Mouse (Mus musculus): ENCODE data around the gene Mtln. TPM values are rescaled to one million over a fixed set of nuclear protein-coding genes. Genes with fewer than 3 reads are reported as not detected.
A peak's percentile ranks its signal among the peaks of the same experiment; 100 is the strongest.

Gene Mtln
- polyA plus RNA-seq (2015; fragmentation: Nextera tagmentation; extraction: Ambion mirVana): 29.5 and 32.1 TPM in 2 replicates

GRCm38 (mm10) chr2:127791919-127792603, at the start of gene Mtln:
TSS of gene Mtln (minus strand) at chr2:127792488.
- H3K9ac ChIP-seq (replicated peaks): peak within 1 kb of the TSS; percentile 78
- H3K27ac ChIP-seq: peak within 1 kb of the TSS; percentile 82
- H3K4me2 ChIP-seq (replicated peaks): peak within 1 kb of the TSS; percentile 64
- 1% methylated on average over 37 of the region's 37 CpGs for WGBS
- peak; percentile 96 for ATAC-seq
- H3K36me3 ChIP-seq: no peaks in the 10 kb centered on the region
- H3K27me3 ChIP-seq: no peaks in the 10 kb centered on the region
- H3K4me1 ChIP-seq (replicated peaks): peaks cover 29% of the 10 kb centered on the region
- H3K9me3 ChIP-seq: no peaks in the 10 kb centered on the region
- peak within 1 kb of the TSS; percentile 70 for H3K4me3 ChIP-seq (replicated peaks)

- Histone ChIP-seq H3K27ac (no peak overlapping the region), H3K9me3 (no peaks in the 10 kb centered on the region), H3K4me1 (replicated peaks) (no peaks in the 10 kb centered on the region; the same call in 1 of the 2 replicates), H3K9ac (replicated peaks) (no peak overlapping the region), H3K4me2 (replicated peaks) (no peak overlapping the region), H3K27me3 (peaks cover 23% of the 10 kb centered on the region), H3K36me3 (no peaks in the 10 kb centered on the region), H3K4me3 (replicated peaks) (no peak overlapping the region)
- 83% methylated on average over 1 of the region's 1 CpGs for WGBS
- ATAC-seq: no peak
Measured at GRCm38 (mm10) chr2:127841402-127841801, 49.1 kb upstream of the Mtln start.

- Histone ChIP-seq H3K27ac (no peak overlapping the region), H3K9ac (replicated peaks) (no peak overlapping the region), H3K9me3 (no peaks in the 10 kb centered on the region), H3K36me3 (no peaks in the 10 kb centered on the region), H3K27me3 (peaks cover 23% of the 10 kb centered on the region), H3K4me2 (replicated peaks) (no peak overlapping the region), H3K4me1 (replicated peaks) (no peaks in the 10 kb centered on the region; the same call in 1 of the 2 replicates), H3K4me3 (replicated peaks) (no peak overlapping the region)
- 4% methylated on average over 11 of the region's 11 CpGs for WGBS
- no peak for ATAC-seq
Measured at GRCm38 (mm10) chr2:127839425-127839824, 47.1 kb upstream of the Mtln start.

GRCm38 (mm10) chr2:127838576-127838975, 46.3 kb upstream of the Mtln start, which contains the start of gene Acoxl:
TSS of gene Acoxl (plus strand) at chr2:127838876.
- WGBS: 72% methylated on average over 7 of the region's 7 CpGs
- H3K4me2 ChIP-seq (replicated peaks): no peak within 1 kb of the TSS

GRCm38 (mm10) chr2:127832833-127833190, 40.5 kb upstream of the Mtln start:
- H3K9ac ChIP-seq (replicated peaks): no peak overlapping the region
- 17% methylated on average over 2 of the region's 2 CpGs for WGBS
- H3K27ac ChIP-seq: no peak overlapping the region
- H3K4me1 ChIP-seq (replicated peaks): peaks cover 15% of the 10 kb centered on the region
- no peaks in the 10 kb centered on the region for H3K36me3 ChIP-seq
- H3K4me3 ChIP-seq (replicated peaks): no peak overlapping the region
- H3K27me3 ChIP-seq: 0 out of 2 replicates have a peak, but pooled peaks cover under 1% of the 10 kb centered on the region
- H3K4me2 ChIP-seq (replicated peaks): no peak overlapping the region
- no peaks in the 10 kb centered on the region for H3K9me3 ChIP-seq
- no peak for ATAC-seq

More at GRCm38 (mm10) chr2:127838576-127838975, 46.3 kb upstream of the Mtln start, which contains the start of gene Acoxl:
- Histone ChIP-seq H3K4me1 (replicated peaks) (no peaks in the 10 kb centered on the region; the same call in 1 of the 2 replicates), H3K27me3 (peaks cover 23% of the 10 kb centered on the region), H3K4me3 (replicated peaks) (no peak within 1 kb of the TSS), H3K36me3 (no peaks in the 10 kb centered on the region), H3K27ac (no peak within 1 kb of the TSS), H3K9me3 (no peaks in the 10 kb centered on the region), H3K9ac (replicated peaks) (no peak within 1 kb of the TSS)
- no peak for ATAC-seq

DNA sequence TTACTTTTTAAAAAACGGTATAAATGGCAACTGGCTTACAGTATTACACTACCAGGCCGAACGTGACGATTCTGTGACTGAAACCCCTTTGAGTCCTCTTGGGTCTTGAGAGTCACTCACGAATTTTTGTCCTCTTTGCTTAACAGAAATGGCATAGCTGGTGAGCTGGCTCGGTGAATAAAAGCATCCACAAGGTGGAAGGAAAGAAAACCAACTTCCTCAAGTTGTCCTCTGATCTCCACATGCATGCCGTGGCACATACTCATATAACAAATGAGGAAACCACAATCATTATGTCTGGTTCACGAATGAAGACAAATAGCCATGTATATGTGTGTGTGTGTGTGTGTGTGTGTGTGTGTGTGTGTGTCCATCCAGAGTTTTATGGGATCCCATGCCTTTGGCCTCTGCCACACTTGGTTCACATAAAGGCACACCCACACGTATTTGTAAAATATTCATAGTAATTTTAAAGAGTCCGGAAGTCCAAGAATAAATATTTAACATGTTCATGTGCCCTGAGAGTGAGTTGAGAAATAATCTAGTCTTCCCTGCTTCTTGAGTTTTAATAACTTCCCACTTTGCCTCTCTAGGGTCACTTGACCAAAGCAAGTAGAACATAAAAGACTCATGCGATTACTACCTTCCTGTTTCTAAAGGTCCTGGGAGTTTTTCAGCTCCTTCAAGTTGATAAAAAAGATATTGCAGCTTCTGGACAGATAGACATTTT, 40.0 kb upstream of the Mtln start:
- Histone ChIP-seq H3K27ac (no peak overlapping the region), H3K4me3 (replicated peaks) (peak overlapping the region; percentile 60), H3K27me3 (no peaks in the 10 kb centered on the region), H3K9ac (replicated peaks) (peak overlapping the region; percentile 51; the same call in 1 of the 2 replicates), H3K36me3 (no peaks in the 10 kb centered on the region), H3K4me2 (replicated peaks) (peak overlapping the region; percentile 78), H3K4me1 (replicated peaks) (peaks cover 15% of the 10 kb centered on the region), H3K9me3 (no peaks in the 10 kb centered on the region)
- peak; percentile 66 for ATAC-seq
- 41% methylated on average over 11 of the region's 11 CpGs for WGBS

DNA sequence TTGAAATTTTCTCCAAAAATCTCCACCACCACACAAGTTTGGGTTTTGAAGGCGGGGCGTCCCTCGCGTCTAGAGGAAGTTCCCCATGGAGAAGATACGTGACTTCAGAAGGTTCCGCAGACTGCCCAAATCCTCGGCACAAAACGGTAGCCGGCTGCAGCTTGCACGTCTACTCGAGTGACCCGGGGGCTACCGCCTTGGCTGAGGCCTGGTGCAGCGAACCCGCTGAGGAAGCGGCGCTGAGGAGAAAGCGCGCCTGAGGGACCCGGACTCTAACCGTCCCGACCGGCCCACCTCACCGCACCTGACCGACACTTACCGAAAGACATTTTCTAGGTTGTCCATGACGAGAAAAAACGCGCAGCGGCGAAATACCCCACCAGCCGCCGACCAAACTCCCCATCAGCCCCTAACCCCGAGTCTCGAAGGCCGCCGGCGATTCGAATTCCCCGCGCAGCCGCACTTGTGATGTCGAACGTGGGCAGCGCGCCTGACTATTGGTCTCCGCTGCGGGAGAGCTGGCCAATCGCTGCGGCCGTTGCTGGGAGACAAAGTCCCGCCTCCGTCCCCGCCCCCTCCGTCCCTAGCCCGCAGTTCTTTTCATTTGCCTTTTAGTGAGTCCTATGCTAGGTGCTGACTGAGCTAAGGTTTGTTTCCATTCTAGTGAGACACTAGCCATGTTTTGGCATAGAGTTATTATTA, 39.3 kb upstream of the Mtln start, which contains the start of gene Bub1:
TSS of gene Bub1 (minus strand) at position 465 of the 702 bp plus-strand sequence.
- peak; percentile 99 for ATAC-seq
- no peak within 1 kb of the TSS for H3K27ac ChIP-seq
- peak within 1 kb of the TSS; percentile 60 for H3K4me3 ChIP-seq (replicated peaks)
- under 1% methylated on average over 56 of the region's 56 CpGs for WGBS
- no peaks in the 10 kb centered on the region for H3K9me3 ChIP-seq
- H3K4me2 ChIP-seq (replicated peaks): peak within 1 kb of the TSS; percentile 78
- peaks cover 15% of the 10 kb centered on the region for H3K4me1 ChIP-seq (replicated peaks)
- no peaks in the 10 kb centered on the region for H3K27me3 ChIP-seq
- no peaks in the 10 kb centered on the region for H3K36me3 ChIP-seq
- peak within 1 kb of the TSS; percentile 51 for H3K9ac ChIP-seq (replicated peaks)

DNA sequence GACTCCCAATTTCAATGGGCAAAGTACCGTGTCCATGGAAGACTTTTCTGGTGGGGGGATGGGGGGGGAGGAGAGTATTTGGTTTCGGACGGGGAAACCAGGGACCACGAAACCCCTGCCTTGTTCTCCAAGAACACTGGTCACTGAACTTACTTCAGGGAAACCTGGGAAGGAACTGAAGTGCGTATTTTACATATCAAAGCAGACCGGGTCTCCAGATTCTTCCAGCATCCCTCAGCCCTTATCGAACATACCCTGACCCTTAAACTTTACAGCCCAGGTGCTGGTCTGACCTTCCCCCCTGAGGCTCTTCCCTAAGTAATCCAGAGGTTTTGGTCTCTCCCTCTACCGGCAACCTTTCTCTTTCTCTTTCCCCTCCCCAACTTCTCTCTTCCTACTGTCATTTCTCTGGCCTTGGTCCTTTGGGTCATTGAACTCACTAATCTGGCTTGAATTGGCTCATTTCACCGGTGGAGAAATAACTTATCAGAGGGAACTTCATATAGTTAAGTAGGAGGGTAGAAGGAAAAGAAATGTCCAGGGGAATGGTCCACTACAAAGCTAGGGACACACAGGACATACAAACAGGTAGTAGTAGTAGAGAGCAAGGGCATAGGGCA, 2.5 kb downstream of the Mtln start:
- Histone ChIP-seq H3K4me3 (replicated peaks) (peak overlapping the region; percentile 73), H3K36me3 (no peaks in the 10 kb centered on the region), H3K27me3 (no peaks in the 10 kb centered on the region), H3K9ac (replicated peaks) (no peak overlapping the region; the same call in 1 of the 2 replicates), H3K4me2 (replicated peaks) (peak overlapping the region; percentile 72), H3K4me1 (replicated peaks) (peaks cover 29% of the 10 kb centered on the region), H3K9me3 (no peaks in the 10 kb centered on the region), H3K27ac (no peak overlapping the region)
- no peak for ATAC-seq
- WGBS: 17% methylated on average over 9 of the region's 9 CpGs

DNA sequence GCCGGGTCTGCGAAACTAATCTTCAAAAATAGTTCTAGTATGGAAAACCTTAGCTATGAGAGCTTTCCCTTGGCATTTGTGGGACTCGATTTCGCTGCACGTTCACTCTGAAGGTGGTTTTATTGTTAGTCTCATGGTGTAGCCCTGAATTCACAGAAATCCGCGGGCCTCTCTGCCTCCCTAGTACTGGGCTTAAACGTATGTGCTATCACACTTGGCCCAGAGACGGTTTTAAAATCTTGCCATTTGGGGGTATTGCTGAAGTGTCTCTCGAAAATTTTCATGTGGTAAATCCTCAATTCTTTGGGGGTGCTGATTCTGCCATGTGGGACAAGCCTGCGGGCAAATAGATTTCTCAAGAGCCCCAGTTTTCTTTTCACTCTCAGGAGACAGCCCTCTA, 3.1 kb downstream of the Mtln start:
- peaks cover 29% of the 10 kb centered on the region for H3K4me1 ChIP-seq (replicated peaks)
- H3K4me2 ChIP-seq (replicated peaks): peak overlapping the region; percentile 72
- 5% methylated on average over 11 of the region's 11 CpGs for WGBS
- H3K9me3 ChIP-seq: no peaks in the 10 kb centered on the region
- H3K36me3 ChIP-seq: no peaks in the 10 kb centered on the region
- no peaks in the 10 kb centered on the region for H3K27me3 ChIP-seq
- H3K9ac ChIP-seq (replicated peaks): peak overlapping the region; percentile 80
- no peak for ATAC-seq
- peak overlapping the region; percentile 73 for H3K4me3 ChIP-seq (replicated peaks)
- no peak overlapping the region for H3K27ac ChIP-seq

DNA sequence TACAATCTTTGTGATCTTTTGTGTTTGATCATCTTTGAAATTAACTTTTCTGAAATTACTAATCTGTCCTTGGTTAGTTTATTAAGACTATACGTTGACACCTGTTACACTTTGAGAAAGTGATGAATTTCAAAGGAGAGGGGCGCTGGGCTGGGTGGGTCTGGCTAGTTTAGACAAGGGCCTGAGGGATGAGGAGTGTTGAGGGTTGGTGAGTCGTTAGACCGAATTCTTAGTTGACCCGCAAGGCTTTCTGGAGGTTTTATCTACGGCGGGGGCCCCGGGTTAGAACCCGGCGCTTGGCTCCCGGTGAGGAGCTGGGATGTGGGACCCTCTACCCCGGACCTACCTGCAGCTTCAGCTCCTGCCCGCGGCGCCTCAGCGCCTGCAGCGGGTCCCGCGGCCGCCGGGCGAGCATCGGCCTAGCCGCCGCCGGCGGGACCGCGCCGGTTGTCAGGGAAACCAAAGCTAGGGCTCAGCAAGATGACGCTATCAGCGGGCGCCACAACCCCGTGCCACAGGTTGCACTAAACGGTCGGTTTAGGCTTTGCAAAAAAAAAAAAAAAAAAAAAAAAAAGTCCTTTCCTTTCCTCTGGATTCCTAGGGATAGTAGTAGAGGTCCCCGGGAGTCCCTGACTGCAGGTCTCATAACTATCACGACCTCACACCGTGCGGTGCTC, 3.7 kb downstream of the Mtln start, which contains the start of gene Nphp1:
TSS of gene Nphp1 (minus strand) at position 458 of the 677 bp plus-strand sequence.
- Histone ChIP-seq H3K27ac (0 out of 2 replicates have a peak within 1 kb of the TSS, but pooled peaks have one; percentile 26), H3K4me3 (replicated peaks) (peak within 1 kb of the TSS; percentile 73), H3K4me2 (replicated peaks) (peak within 1 kb of the TSS; percentile 72), H3K9ac (replicated peaks) (peak within 1 kb of the TSS; percentile 80), H3K36me3 (no peaks in the 10 kb centered on the region), H3K27me3 (no peaks in the 10 kb centered on the region), H3K9me3 (no peaks in the 10 kb centered on the region), H3K4me1 (replicated peaks) (peaks cover 29% of the 10 kb centered on the region)
- peak; percentile 82 for ATAC-seq
- WGBS: under 1% methylated on average over 40 of the region's 40 CpGs

- 95% methylated on average over 5 of the region's 5 CpGs for WGBS
- ATAC-seq: no peak
- Histone ChIP-seq H3K9me3 (no peaks in the 10 kb centered on the region), H3K27ac (no peak overlapping the region), H3K36me3 (no peaks in the 10 kb centered on the region), H3K4me2 (replicated peaks) (no peak overlapping the region; the same call in 1 of the 2 replicates), H3K9ac (replicated peaks) (no peak overlapping the region), H3K27me3 (no peaks in the 10 kb centered on the region), H3K4me3 (replicated peaks) (no peak overlapping the region), H3K4me1 (replicated peaks) (peaks cover 26% of the 10 kb centered on the region)
Measured at GRCm38 (mm10) chr2:127787226-127787625, 5.1 kb downstream of the Mtln start.

Data from midbrain, embryonic 13.5 days (tissue).